Mouse (Mus musculus) megakaryocyte progenitor cell, adult 5-6 weeks (primary cell): ENCODE results near the gene Gm21317. TPM values are rescaled to one million over a fixed set of nuclear protein-coding genes. Genes with fewer than 3 reads are reported as not detected.
"Not testable (repeated sequence)": the region's sequence is repeated elsewhere in the genome, so short reads cannot be mapped to it uniquely, and the experiment has no call there.

Source experiments
- ATAC-seq: replicated peaks from 2 replicates; pipeline ENCODE4 v1.8.0; 2016; ENCODE audit warnings: mild to moderate bottlenecking, moderate TSS enrichment, inconsistent platforms; ENCODE audit not compliant: poor library complexity
- total RNA-seq, 2 experiments: library from RNA; stranded (forward) in 1 of 2; stranded (reverse) in 1 of 2; fragments of 157-497, 149-512 nt in 1 of 2; fragments of 200-1000 nt in 1 of 2; gene quantifications; 2 replicates each; pipeline versions ENCODE4 v1.2.3 to v1.2.4; 2015 to 2017

Gm21317 gene
- total RNA-seq (2015) (not detected in 2 replicates), total RNA-seq (2017) (not detected in 2 replicates)

DNA sequence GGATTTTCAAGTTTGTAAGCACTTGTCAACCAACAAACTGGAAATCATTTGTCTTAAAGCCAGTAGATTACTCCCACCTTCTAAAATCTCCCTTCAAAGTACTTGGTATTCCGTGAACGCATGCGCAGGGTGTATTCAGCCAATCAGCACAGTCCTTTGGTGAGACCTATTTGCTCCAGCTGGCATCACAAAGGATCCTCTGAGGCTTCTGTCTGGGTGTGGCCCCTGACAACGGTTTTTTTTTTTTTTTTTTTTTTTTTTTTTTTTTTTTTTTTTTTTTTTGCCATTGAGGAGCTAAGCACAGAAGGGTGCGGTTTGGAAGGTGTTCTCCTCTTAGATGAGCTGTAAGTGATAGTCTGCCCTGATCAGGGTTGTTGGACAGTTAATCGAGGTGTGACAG is at the start of gene Gm21317:
Gene Gm21317, plus strand, starts transcription at position 301 of the 400 bp plus-strand sequence.
- not testable (repeated sequence) for ATAC-seq
